Mouse (Mus musculus) cerebellum, adult 2 months (tissue): ENCODE measurements at regions not wholly inside any gene's neighbourhood (a gene's known extent, or its start where the extent isn't known, plus 50 kb on each side); places are given as distances from the start of the nearest gene placed in this dataset.

Experiments used
- DNase-seq, 2 experiments: peaks; one replicate each; pipeline ENCODE4 v3.0.0; 2021
- H3K27ac ChIP-seq: fragments of 200-500 bp; 2 replicates; pipeline ENCODE4 v1.5.1; 2012; ENCODE audit warnings: low read length, control low read depth, inconsistent platforms; ENCODE audit not compliant: insufficient read depth
- H3K27me3 ChIP-seq: fragments of 200-500 bp; 2 replicates; pipeline ENCODE4 v1.6.1; 2012; ENCODE audit warnings: inconsistent platforms, mild to moderate bottlenecking, low read length, moderate library complexity; ENCODE audit not compliant: control insufficient read depth, insufficient read depth
- H3K4me1 ChIP-seq: fragments of 200-500 bp; 2 replicates; pipeline ENCODE4 v1.6.1; 2011; ENCODE audit warnings: low read length; ENCODE audit not compliant: control insufficient read depth, insufficient read depth
- H3K4me3 ChIP-seq: fragments of 200-500 bp; replicated peaks from 2 replicates; pipeline ENCODE3; 2011; ENCODE audit warnings: mild to moderate bottlenecking, low read depth, low read length, control low read depth; ENCODE audit not compliant: insufficient read depth
- CTCF ChIP-seq: fragments of 200-500 bp; IDR thresholded peaks from 2 replicates; pipeline ENCODE4 v1.5.1; 2011; ENCODE audit warnings: low read depth, mild to moderate bottlenecking, control low read depth, low read length, moderate library complexity, borderline replicate concordance; ENCODE audit not compliant: insufficient read depth
- POLR2A ChIP-seq: fragments of 200-500 bp; IDR thresholded peaks from 2 replicates; pipeline ENCODE4 v1.6.1; 2011; ENCODE audit warnings: low read length, control low read depth, borderline replicate concordance; ENCODE audit not compliant: insufficient read depth
- WGBS: fragments of 180-500 bp; shearing (Covaris S2); methylation state at CpG from one replicate; pipeline ENCODE4 v1.1.7; 2018; 5-methylcytosine and 5-hydroxymethylcytosine counted together

- no peak for DNase-seq
- H3K4me1 ChIP-seq, result no peaks in the 10 kb centered on the region
- no peak for TF ChIP-seq POLR2A
- no peak for TF ChIP-seq CTCF
- H3K4me3 ChIP-seq, result no peak overlapping the region
- H3K27ac ChIP-seq, result no peak overlapping the region
- WGBS, result 93% methylated on average over 8 of the region's 8 CpGs
- no peaks in the 10 kb centered on the region for H3K27me3 ChIP-seq
Observed at GRCm38 (mm10) chr10:114988453-114989226, 186.5 kb upstream of the Trhde start.

- TF ChIP-seq CTCF, result no peak
- TF ChIP-seq POLR2A, result no peak
- WGBS, result 92% methylated on average over 2 of the region's 2 CpGs
- H3K27ac ChIP-seq, result no peak overlapping the region
- no peaks in the 10 kb centered on the region for H3K27me3 ChIP-seq
- DNase-seq, result no peak
- H3K4me1 ChIP-seq, result no peaks in the 10 kb centered on the region
- H3K4me3 ChIP-seq, result no peak overlapping the region
Observed at GRCm38 (mm10) chr10:114972364-114972763, 170.3 kb upstream of the Trhde start.

GRCm38 (mm10) chr10:114963656-114964055 is 161.5 kb upstream of the Trhde start:
- H3K27ac ChIP-seq, result no peak overlapping the region
- peak; percentile 52 to 67 for DNase-seq
- TF ChIP-seq CTCF (no peak), POLR2A (no peak)
- 17% methylated on average over 2 of the region's 2 CpGs for WGBS
- no peaks in the 10 kb centered on the region for H3K27me3 ChIP-seq
- no peak overlapping the region for H3K4me3 ChIP-seq
- H3K4me1 ChIP-seq, result peaks cover 4% of the 10 kb centered on the region; the same call in 1 of the 2 replicates

- Histone ChIP-seq H3K27ac (no peak overlapping the region), H3K4me1 (peaks cover 5% of the 10 kb centered on the region), H3K4me3 (no peak overlapping the region), H3K27me3 (no peaks in the 10 kb centered on the region)
- peak in 1 of 2 experiments; percentile 29 for DNase-seq
- TF ChIP-seq POLR2A (no peak), CTCF (no peak)
- 11% methylated on average over 3 of the region's 3 CpGs for WGBS
Observed at GRCm38 (mm10) chr10:114957909-114958308, 155.8 kb upstream of the Trhde start.

- Histone ChIP-seq H3K4me3 (no peak overlapping the region), H3K27ac (no peak overlapping the region), H3K27me3 (no peaks in the 10 kb centered on the region), H3K4me1 (peaks cover 5% of the 10 kb centered on the region)
- no peak for DNase-seq
- 94% methylated on average over 6 of the region's 6 CpGs for WGBS
- TF ChIP-seq POLR2A, result no peak
- no peak for TF ChIP-seq CTCF
Observed at GRCm38 (mm10) chr10:114956257-114956656, 154.2 kb upstream of the Trhde start.

- DNase-seq, result no peak
- Histone ChIP-seq H3K27me3 (no peaks in the 10 kb centered on the region), H3K4me1 (peaks cover 5% of the 10 kb centered on the region), H3K27ac (no peak overlapping the region), H3K4me3 (no peak overlapping the region)
- TF ChIP-seq POLR2A, result no peak
- no peak for TF ChIP-seq CTCF
Observed at GRCm38 (mm10) chr10:114955608-114956007, 153.5 kb upstream of the Trhde start.

- DNase-seq, result no peak
- H3K4me1 ChIP-seq, result peaks cover 11% of the 10 kb centered on the region
- no peak overlapping the region for H3K27ac ChIP-seq
- 78% methylated on average over 12 of the region's 12 CpGs for WGBS
- no peak overlapping the region for H3K4me3 ChIP-seq
- TF ChIP-seq CTCF (no peak), POLR2A (no peak)
- H3K27me3 ChIP-seq, result no peaks in the 10 kb centered on the region
Observed at GRCm38 (mm10) chr10:114953358-114953757, 151.3 kb upstream of the Trhde start.

GRCm38 (mm10) chr10:114949194-114949593 is 147.1 kb upstream of the Trhde start:
- Histone ChIP-seq H3K4me3 (no peak overlapping the region), H3K27ac (no peak overlapping the region), H3K4me1 (peaks cover 8% of the 10 kb centered on the region), H3K27me3 (no peaks in the 10 kb centered on the region)
- peak; percentile 25 to 71 for DNase-seq
- no peak for TF ChIP-seq POLR2A
- no peak for TF ChIP-seq CTCF
- 20% methylated on average over 6 of the region's 6 CpGs for WGBS
